Mouse (Mus musculus) liver, embryonic 14.5 days (tissue): ENCODE data around the gene BC051019. TPM values are rescaled to one million over a fixed set of nuclear protein-coding genes. Genes with fewer than 3 reads are reported as not detected.

ENCODE experiments used
- ATAC-seq: fragments of 200-750 bp; cut with Nextera tagmentation; 2 replicates; pipeline ENCODE4 v1.8.0; 2017; ENCODE audit warnings: moderate number of reproducible peaks, mild to moderate bottlenecking, moderate library complexity; ENCODE audit not compliant: insufficient read depth
- DNase-seq, 3 experiments: peaks; one replicate each; pipeline ENCODE4 v3.0.0-alpha.2; 2012 to 2013; ENCODE audit warnings: low read depth in 3 of 3, low spot score in 3 of 3
- H3K27ac ChIP-seq: fragments of 300-500 bp; sonication (generic); 2 replicates; pipeline ENCODE4 v1.5.1; 2014; ENCODE audit warnings: moderate library complexity, mild to moderate bottlenecking, control low read depth, inconsistent platforms
- H3K27me3 ChIP-seq: fragments of 300-500 bp; sonication (generic); 2 replicates; pipeline ENCODE4 v1.6.1; 2014; ENCODE audit warnings: mild to moderate bottlenecking, low read length, moderate library complexity; ENCODE audit not compliant: control insufficient read depth, insufficient read depth
- H3K36me3 ChIP-seq: fragments of 300-500 bp; sonication (generic); replicated peaks from 2 replicates; pipeline ENCODE4 v1.6.1; 2014; ENCODE audit warnings: low read depth; ENCODE audit not compliant: control insufficient read depth, insufficient read depth
- H3K4me1 ChIP-seq, 2 experiments: fragments of 200-500 bp in 1 of 2; fragments of 300-500 bp in 1 of 2; sonication (generic) in 1 of 2; replicated peaks; 2 replicates each; pipeline ENCODE4 v1.6.1; 2012 to 2014; ENCODE audit warnings: antibody characterized with exemption in 1 of 2, inconsistent platforms in 1 of 2, low read length in 1 of 2; ENCODE audit not compliant: control insufficient read depth in 2 of 2, insufficient read depth in 2 of 2
- H3K4me2 ChIP-seq: fragments of 300-500 bp; sonication (generic); 2 replicates; pipeline ENCODE4 v1.6.1; 2014; ENCODE audit warnings: low read depth, mild to moderate bottlenecking, control low read depth, moderate library complexity
- H3K4me3 ChIP-seq, 2 experiments: fragments of 200-500 bp in 1 of 2; fragments of 300-500 bp in 1 of 2; sonication (generic) in 1 of 2; 2 replicates each; pipeline ENCODE4 v1.5.1; 2012 to 2014; ENCODE audit warnings: low read depth in 2 of 2, low read length in 2 of 2, mild to moderate bottlenecking in 2 of 2, control low read depth in 1 of 2, inconsistent platforms in 1 of 2, moderate library complexity in 1 of 2; ENCODE audit not compliant: insufficient read depth in 1 of 2
- H3K9ac ChIP-seq: fragments of 300-500 bp; sonication (generic); replicated peaks from 2 replicates; pipeline ENCODE4 v1.6.1; 2014; ENCODE audit warnings: mild to moderate bottlenecking, control low read depth, moderate library complexity
- H3K9me3 ChIP-seq: fragments of 300-500 bp; sonication (generic); 2 replicates; pipeline ENCODE4 v1.6.1; 2016; ENCODE audit warnings: low read length, mixed read lengths; ENCODE audit not compliant: control insufficient read depth
- CTCF ChIP-seq: IDR thresholded peaks from 2 replicates; pipeline ENCODE4 v1.5.1; 2016; ENCODE audit warnings: antibody characterized with exemption, low read depth, control low read depth
- EP300 ChIP-seq: IDR thresholded peaks from 2 replicates; pipeline ENCODE4 v1.6.1; 2016; ENCODE audit warnings: antibody characterized with exemption, low read depth
- WGBS: fragments of 180-500 bp; shearing (Covaris S2); extraction: QIAGEN DNeasy Blood & Tissue Kit; methylation state at CpG from one replicate; pipeline ENCODE4 v1.1.7; 2014; ENCODE audit not compliant: insufficient replicate concordance; 5-methylcytosine and 5-hydroxymethylcytosine counted together
- polyA plus RNA-seq, 2 experiments: library from polyadenylated mRNA; depleted of rRNA in 1 of 2; stranded (reverse) in 1 of 2; unstranded in 1 of 2; fragments of >200 nt; fragmentation: Nextera tagmentation in 1 of 2; extraction: Ambion mirVana in 1 of 2; gene quantifications; 2 replicates each; pipeline versions ENCODE4 v1.2.1 to v1.2.3; 2012 to 2014

BC051019 gene
- polyA plus RNA-seq (2012; rRNA removed): 0.03 and 0.07 TPM in 2 replicates
- polyA plus RNA-seq (2014; fragmentation: Nextera tagmentation; extraction: Ambion mirVana): 0.11 and 0.19 TPM in 2 replicates

- no peak for TF ChIP-seq CTCF
- DNase-seq (no peak), ATAC-seq (no peak)
- H3K27me3 ChIP-seq: no peaks in the 10 kb centered on the region
- no peak within 1 kb of the TSS for H3K9ac ChIP-seq
- H3K36me3 ChIP-seq: no peaks in the 10 kb centered on the region
- H3K4me3 ChIP-seq: no peak within 1 kb of the TSS
- WGBS: 77% methylated on average over 5 of the region's 5 CpGs
- no peak within 1 kb of the TSS for H3K27ac ChIP-seq
- H3K9me3 ChIP-seq: no peaks in the 10 kb centered on the region
- H3K4me1 ChIP-seq: no peaks in the 10 kb centered on the region
- H3K4me2 ChIP-seq: no peak within 1 kb of the TSS
Observed at GRCm38 (mm10) chr7:109723697-109724096, at the start of gene BC051019. Gene BC051019 (minus strand): TSS chr7:109723850.

GRCm38 (mm10) chr7:109772251-109772650 lies 48.6 kb upstream of the BC051019 start:
- Histone ChIP-seq H3K9ac (no peak overlapping the region), H3K4me1 (peaks cover 21% of the 10 kb centered on the region in 2 experiments), H3K4me2 (no peak overlapping the region), H3K9me3 (no peaks in the 10 kb centered on the region), H3K4me3 (no peak overlapping the region), H3K27me3 (no peaks in the 10 kb centered on the region), H3K36me3 (no peaks in the 10 kb centered on the region), H3K27ac (no peak overlapping the region)
- DNase-seq (no peak), ATAC-seq (no peak)
- TF ChIP-seq CTCF: no peak
- no peak for TF ChIP-seq EP300

- ATAC-seq (peak; percentile 51; the same call in 1 of the 2 replicates), DNase-seq (no peak)
- H3K27me3 ChIP-seq: no peaks in the 10 kb centered on the region
- H3K36me3 ChIP-seq: no peaks in the 10 kb centered on the region
- H3K4me2 ChIP-seq: peak overlapping the region; percentile 13; the same call in 1 of the 2 replicates
- TF ChIP-seq CTCF (no peak), EP300 (no peak)
- H3K9me3 ChIP-seq: no peaks in the 10 kb centered on the region
- H3K4me1 ChIP-seq: peaks cover 24 to 29% of the 10 kb centered on the region in 2 experiments
- 6% methylated on average over 2 of the region's 2 CpGs for WGBS
- no peak overlapping the region for H3K27ac ChIP-seq
- H3K4me3 ChIP-seq: no peak overlapping the region
- H3K9ac ChIP-seq: no peak overlapping the region
Observed at GRCm38 (mm10) chr7:109768699-109769383, 45.2 kb upstream of the BC051019 start.

- Histone ChIP-seq H3K27ac (peak overlapping the region; percentile 3; the same call in 1 of the 2 replicates), H3K27me3 (no peaks in the 10 kb centered on the region), H3K4me1 (peaks cover 24 to 29% of the 10 kb centered on the region in 2 experiments), H3K4me2 (peak overlapping the region; percentile 19), H3K4me3 (no peak overlapping the region), H3K9me3 (no peaks in the 10 kb centered on the region), H3K9ac (no peak overlapping the region), H3K36me3 (no peaks in the 10 kb centered on the region)
- ATAC-seq (peak; percentile 90), DNase-seq (peak; percentile 44 to 60 (median 57))
- 49% methylated on average over 7 of the region's 7 CpGs for WGBS
- TF ChIP-seq EP300 (peak; percentile 33; the same call in 1 of the 2 replicates), CTCF (no peak)
Observed at GRCm38 (mm10) chr7:109767575-109768350, 44.1 kb upstream of the BC051019 start.

- no peak for ATAC-seq
- DNase-seq: no peak
- no peaks in the 10 kb centered on the region for H3K9me3 ChIP-seq
Observed at GRCm38 (mm10) chr7:109764009-109764408, 40.4 kb upstream of the BC051019 start.

More at GRCm38 (mm10) chr7:109764009-109764408, 40.4 kb upstream of the BC051019 start:
- Histone ChIP-seq H3K36me3 (no peaks in the 10 kb centered on the region), H3K9ac (no peak overlapping the region), H3K27me3 (no peaks in the 10 kb centered on the region), H3K27ac (no peak overlapping the region), H3K4me3 (no peak overlapping the region), H3K4me2 (no peak overlapping the region), H3K4me1 (peaks cover 21 to 31% of the 10 kb centered on the region in 2 experiments)
- no peak for TF ChIP-seq EP300
- no peak for TF ChIP-seq CTCF
- 55% methylated on average over 2 of the region's 2 CpGs for WGBS
